Mouse (Mus musculus): Measurements from ENCODE around the gene Orm3. TPM values are rescaled to one million over a fixed set of nuclear protein-coding genes. Genes with fewer than 3 reads are reported as not detected.

The Orm3 gene
- polyA plus RNA-seq, 1 experiment from 2014 or later, result not detected

DNA sequence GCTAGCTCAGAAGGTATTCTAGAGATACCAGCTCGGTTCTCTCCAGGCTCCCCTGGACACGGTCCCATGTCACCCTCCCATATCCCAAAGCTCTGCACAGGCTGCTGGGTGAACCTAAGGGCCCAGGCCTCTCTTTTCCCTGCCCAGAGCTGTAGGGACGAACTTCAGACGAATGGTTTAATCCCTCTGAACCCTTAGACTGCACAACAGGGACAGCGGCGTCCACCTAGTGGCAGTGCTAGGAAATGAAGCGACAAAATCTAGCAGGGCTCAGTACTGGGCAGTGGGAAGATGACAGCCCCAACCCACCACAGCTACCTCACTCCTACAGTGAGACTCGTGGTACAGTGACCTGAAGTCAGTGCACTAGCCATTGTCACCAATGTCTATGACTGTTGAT lies 52.7 kb downstream of the Orm3 start:
- H3K36me3 ChIP-seq (ENCODE audit: control insufficient read depth, insufficient read depth, low read length), result no peaks in the 10 kb centered on the region
- H3K4me3 ChIP-seq (ENCODE audit: low read depth, low read length), result no peak overlapping the region
- H3K27ac ChIP-seq (ENCODE audit: low read length), result no peak overlapping the region; the same call in 1 of the 2 replicates
- H3K9me3 ChIP-seq (ENCODE audit: control insufficient read depth, low read depth, low read length), result no peaks in the 10 kb centered on the region
- 9% methylated on average over 8 of the region's 8 CpGs for WGBS
- no peaks in the 10 kb centered on the region for H3K27me3 ChIP-seq (ENCODE audit: control insufficient read depth, insufficient read depth, low read length)
- peak; percentile 25; the same call in 1 of the 2 replicates for ATAC-seq (ENCODE audit: insufficient number of reproducible peaks, insufficient read depth, low FRiP score, low read depth)
- no peak overlapping the region for H3K9ac ChIP-seq (replicated peaks; ENCODE audit: low read depth, low read length)
- H3K4me1 ChIP-seq (ENCODE audit: control insufficient read depth, insufficient read depth, low read length), result peaks cover 34% of the 10 kb centered on the region
- peak overlapping the region; percentile 83 for H3K4me2 ChIP-seq (replicated peaks; ENCODE audit: low read depth, low read length)

Other genes with a start within 250 kb of the Orm3 start
- 33.0 and 54.6 TPM in 2 replicates for gene Ambp, start 201.4 kb upstream of the Orm3 start, polyA plus RNA-seq (2014; fragmentation: Nextera tagmentation; extraction: Ambion mirVana)
- 19.8 and 22.8 TPM in 2 replicates for gene Kif12, start 184.0 kb upstream of the Orm3 start, polyA plus RNA-seq (2014; fragmentation: Nextera tagmentation; extraction: Ambion mirVana)
- 23.6 and 24.8 TPM in 2 replicates for gene Col27a1, start 142.2 kb upstream of the Orm3 start, polyA plus RNA-seq (2014; fragmentation: Nextera tagmentation; extraction: Ambion mirVana)
- not detected in 2 replicates for gene Orm1, start 11.6 kb upstream of the Orm3 start, polyA plus RNA-seq (2014; fragmentation: Nextera tagmentation; extraction: Ambion mirVana)
- gene Orm2, start 6.3 kb downstream of the Orm3 start, polyA plus RNA-seq (2014; fragmentation: Nextera tagmentation; extraction: Ambion mirVana), result not detected in 2 replicates
- gene Akna, start 47.2 kb downstream of the Orm3 start, polyA plus RNA-seq (2014; fragmentation: Nextera tagmentation; extraction: Ambion mirVana), result 6.9 and 7.0 TPM in 2 replicates
- gene Whrn, start 139.8 kb downstream of the Orm3 start, polyA plus RNA-seq (2014; fragmentation: Nextera tagmentation; extraction: Ambion mirVana), result 4.6 and 6.0 TPM in 2 replicates
- gene Atp6v1g1, start 188.6 kb downstream of the Orm3 start, polyA plus RNA-seq (2014; fragmentation: Nextera tagmentation; extraction: Ambion mirVana), result 267 and 268 TPM in 2 replicates
- gene Tmem268, start 202.6 kb downstream of the Orm3 start, polyA plus RNA-seq (2014; fragmentation: Nextera tagmentation; extraction: Ambion mirVana), result 4.9 and 7.0 TPM in 2 replicates
- gene Gm11213, start 249.1 kb downstream of the Orm3 start, polyA plus RNA-seq (2014; fragmentation: Nextera tagmentation; extraction: Ambion mirVana), result not detected in 2 replicates